Mouse (Mus musculus) v-Abl transformed pro-B cells (cell line): ENCODE results near the gene Ppm1h.

Experiments used
- in situ Hi-C, 2 experiments: fragments of 400-800 bp; cut with MboI; formaldehyde crosslinking; loops; one replicate each; pipeline ENCODE4 v1.15.1; 2025; ENCODE audit not compliant: unreplicated experiment in 2 of 2

Gene Ppm1h

DNA sequence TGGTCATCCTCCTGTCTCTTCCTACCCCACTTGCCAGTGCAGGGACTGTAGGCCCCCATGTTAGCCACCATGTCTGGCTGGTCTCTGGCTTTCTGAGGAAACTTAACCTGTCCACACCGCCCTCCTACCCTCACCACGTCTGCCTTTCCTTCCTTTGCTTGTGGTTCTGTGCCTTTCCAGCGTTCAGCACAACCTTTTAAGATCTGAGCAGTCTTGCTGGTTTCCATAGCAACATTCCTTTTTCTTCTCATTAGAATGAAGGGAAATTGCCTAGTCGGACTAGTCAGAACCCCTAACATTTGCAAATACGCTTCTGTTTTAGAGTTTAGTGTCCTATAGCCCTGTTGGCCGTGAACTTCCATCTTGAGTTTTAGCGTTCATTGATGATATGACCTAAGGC is 62.6 kb downstream of the Ppm1h start:
- in situ Hi-C loops, result no loop called here

DNA sequence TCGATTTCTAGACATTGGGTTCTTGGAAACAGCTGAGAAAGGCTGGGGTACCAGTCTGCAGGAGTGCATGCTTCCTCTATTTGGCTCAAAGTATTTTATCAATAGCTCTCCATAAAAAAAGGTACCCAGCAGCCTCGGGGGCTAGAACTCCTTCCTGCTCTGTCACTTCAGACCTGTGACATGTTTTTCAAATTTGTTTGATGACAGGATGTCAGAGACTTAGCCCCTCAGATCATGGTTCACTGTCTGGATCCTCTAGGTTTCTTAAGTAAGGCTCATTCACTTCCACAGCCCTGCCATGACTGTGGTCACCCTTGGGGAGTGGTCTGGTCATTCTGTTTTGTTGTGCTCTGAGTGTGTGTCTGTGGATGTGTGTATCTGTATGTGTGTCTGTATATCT is 63.6 kb downstream of the Ppm1h start:
- in situ Hi-C loops, result no loop called here

DNA sequence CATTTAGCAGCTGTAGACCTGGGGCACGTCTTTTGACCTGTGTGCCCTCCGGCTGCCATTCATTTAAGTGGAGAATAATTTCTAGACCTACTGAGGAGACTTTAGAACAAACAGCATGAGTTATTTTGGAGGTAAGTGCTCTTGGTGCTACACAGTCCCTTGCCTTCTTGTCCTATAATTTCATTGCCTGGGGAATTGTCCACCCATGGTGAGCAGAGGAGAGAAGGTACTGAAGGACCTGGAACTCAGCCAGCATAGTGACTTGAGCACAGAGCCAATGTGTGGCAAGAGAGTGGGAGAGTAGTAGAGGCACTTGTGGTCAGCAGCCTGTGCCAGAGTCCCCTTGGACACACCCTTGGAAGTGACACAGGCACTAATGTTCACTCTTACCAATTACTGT is 64.8 kb downstream of the Ppm1h start:
- in situ Hi-C loops, result no loop called here

DNA sequence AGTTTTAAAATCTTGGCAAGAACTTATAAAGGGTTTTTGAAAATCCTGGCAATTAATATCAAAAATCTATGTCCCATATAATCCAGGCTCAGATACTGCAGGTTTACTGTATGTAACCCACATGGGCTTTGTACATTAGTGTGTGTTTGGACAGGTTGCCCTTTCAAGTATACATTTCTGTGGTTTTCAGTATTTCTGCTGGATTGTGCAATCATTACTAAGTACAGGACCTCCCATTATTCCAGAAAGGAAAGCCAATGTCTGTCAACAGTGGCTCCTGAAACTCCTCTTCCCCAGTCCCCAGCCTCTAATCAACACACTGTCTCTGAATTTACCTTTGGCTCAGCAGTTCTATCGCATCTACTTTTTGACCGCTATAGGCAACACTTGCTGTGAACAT is 66.4 kb downstream of the Ppm1h start:
- in situ Hi-C loops, result no loop called here

DNA sequence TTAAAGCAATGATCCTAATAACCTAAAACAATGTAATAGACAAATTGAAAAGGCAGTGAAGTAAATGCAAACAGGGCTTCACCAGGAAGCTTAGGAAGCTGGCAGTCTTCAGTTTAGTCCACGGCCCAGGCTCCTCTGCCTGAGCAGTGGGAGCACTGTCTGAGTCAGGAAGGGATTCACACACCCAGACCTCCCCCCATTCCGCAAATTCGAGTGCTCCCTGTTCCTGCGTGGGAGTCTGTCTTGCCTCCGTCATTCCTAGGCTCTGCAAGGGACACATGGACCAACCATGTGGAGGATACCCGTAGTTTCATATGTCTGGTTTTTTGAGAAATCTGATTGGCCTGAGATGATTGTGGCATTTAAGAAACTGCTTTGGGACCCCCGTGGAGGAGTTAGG is 67.6 kb downstream of the Ppm1h start:
- in situ Hi-C loops, result no loop called here

DNA sequence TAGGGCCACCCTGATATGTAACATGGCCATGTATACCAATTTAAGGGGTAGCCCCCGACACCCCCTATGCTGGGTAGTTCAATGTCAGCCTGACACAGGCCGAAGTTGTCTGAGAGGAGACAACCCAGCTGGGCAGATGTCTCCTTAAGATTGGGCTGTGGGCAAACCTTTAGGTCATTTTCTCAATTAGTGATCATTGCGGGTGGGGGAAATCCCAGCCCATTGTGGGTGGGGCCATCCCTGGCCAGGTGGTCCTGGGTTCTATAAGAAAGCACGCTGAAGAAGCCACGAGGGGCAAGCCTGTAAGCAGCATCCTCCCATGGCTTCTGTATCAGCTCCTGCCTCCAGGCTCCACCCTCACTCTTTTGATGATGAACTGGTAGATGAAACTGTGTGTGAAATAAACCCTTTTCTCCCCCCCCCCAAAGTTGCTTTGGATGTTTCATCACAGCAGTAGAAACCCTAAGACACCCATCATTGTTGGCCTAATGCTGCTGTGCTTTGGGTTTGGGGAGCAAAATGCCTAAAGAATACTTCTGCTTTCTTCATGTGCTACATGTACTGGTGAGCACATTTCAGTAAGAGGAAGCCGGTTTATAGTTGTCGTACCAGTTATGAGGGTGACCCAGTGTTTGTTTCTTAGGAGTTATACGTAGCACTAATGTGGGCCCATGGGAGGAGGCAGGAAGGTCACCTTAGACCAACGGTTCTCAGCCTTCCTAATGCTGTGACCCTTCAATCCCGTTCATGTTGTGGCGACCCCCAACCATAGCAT is 68.8 kb downstream of the Ppm1h start:
- in situ Hi-C loops, result no loop called here

DNA sequence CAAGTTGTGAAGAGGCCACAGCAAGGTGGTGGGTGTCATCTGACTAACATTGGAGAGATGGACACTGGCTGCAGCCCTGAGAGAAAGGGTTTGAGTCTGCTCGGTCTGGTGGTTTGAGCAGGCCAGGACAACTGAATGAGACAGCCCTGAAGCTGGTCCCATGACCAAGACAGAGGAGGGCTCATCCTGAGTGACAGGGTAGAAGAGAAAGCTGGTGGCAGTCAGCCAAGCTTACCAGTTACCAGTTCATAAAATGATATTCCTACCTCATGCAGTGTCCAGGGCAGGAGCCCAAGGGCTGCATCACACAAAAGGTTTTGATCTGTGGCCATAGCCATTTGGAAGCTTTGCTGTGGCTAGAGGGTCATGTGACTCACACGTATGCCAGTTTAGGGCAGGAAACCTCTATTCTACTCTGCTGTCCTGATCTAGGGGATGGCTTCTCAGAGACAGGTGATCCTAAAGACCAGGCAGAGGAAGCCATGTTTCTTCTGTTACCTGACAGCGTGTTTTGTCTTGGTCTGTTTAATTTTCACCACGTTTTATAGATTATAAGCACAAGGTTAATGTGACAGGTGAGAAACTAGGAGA is 69.9 kb downstream of the Ppm1h start:
- in situ Hi-C loops, result no loop called here

DNA sequence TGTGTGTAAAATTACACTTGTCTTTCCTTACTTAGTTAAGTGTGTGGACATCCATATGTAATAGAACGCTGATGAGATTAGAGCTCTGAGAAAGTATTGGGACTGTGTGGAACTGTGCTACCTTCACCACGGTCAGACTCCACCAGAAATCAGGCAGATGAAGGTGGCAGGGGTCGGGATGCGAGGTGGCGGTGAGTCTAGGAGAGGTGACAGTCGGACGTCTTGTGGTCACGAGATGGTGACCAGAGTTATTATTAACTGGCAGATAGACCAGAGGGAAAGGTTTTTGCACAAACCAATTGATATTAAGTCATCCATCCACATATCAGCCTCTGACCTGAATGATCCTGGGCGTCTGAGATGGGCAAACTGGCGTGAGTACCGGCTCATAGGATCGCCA is 70.5 kb downstream of the Ppm1h start:
- in situ Hi-C loops, result no loop called here

DNA sequence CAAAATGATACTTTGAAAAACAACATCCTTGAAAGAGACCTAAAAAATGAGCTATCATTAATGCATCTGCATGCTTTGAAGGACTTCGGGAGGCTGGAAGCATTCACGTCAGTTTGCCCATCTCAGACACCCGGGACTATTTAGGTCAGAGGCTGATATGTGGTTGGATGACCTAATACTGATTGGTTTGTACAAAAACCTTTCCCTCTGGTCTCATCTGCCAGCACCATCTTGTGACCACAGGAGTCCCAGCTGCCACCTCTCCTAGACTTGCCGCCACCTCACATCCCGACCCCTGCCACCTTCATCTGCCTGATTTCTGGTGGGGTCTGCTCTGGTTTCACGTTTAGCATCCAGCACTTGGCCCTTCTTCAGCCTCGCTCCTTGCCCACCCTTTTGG is 71.3 kb downstream of the Ppm1h start:
- in situ Hi-C loops, result no loop called here

DNA sequence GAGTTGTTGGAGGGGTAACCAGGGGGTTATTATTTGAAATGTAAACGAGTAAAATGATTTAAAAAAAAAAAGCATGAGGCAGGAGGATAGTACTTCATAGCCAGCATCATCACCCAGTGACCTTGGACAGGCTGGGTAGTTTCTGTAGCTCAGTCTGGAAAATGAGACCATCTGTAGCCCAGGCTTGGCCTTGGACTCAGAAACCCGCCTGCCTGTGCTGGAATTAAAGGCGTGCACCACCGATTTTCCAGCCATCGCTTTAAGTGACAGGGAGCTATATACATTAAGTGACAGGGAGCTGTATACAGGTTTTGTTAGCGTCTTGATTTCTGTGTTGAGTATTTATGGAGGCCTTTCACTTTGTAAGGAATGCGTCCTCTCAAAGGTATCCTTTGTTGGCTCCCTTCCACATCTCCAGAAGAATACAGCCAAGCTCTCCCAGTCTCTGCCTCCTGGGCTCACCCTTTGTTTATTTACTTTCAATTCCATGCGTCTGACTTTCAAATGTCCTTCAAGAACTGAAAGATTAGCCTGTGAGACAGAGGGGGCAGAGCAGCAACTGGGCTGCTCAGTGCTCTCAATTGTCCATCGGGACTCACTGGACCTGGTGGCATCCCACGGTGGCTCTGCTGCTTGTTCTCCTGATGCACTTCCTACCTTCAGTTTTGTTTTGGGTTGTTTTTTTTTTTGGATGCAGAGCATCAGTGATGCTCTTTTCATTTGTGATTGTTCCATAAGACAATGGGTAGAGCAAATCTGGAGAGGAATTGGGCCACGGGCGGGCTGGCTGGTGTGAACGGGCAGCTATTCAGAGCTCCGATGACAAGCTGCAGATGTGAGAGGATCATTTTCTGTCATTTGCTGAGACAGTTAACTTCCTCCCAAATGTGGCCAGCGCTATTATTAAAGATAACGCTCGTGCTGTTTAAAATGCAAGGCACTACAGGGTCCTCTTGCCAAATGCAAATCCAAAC is 74.7 kb downstream of the Ppm1h start:
- in situ Hi-C loops, result no loop called here

DNA sequence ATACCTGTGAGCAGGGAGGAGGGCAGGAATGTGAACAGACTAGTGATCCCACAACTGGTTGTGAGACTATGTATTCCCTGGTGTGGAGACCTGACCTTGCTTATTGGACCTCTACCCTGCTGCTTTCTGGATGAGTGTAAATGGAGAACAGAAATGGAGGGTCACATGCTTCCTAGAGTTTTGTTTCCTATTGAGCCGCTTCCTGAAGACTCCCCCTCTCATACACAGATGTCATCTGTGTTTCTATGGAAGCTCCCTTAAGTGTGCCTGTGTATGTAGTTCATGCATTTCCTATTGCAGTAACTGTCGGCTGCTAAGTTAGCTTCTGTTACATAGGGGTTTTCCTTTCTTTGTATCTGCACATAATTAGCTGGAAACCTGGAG is 75.4 kb downstream of the Ppm1h start:
- in situ Hi-C loops, result no loop called here

- in situ Hi-C loops, result no loop called here
Measured at GRCm38 (mm10) chr10:122754967-122755366, 76.4 kb downstream of the Ppm1h start.

DNA sequence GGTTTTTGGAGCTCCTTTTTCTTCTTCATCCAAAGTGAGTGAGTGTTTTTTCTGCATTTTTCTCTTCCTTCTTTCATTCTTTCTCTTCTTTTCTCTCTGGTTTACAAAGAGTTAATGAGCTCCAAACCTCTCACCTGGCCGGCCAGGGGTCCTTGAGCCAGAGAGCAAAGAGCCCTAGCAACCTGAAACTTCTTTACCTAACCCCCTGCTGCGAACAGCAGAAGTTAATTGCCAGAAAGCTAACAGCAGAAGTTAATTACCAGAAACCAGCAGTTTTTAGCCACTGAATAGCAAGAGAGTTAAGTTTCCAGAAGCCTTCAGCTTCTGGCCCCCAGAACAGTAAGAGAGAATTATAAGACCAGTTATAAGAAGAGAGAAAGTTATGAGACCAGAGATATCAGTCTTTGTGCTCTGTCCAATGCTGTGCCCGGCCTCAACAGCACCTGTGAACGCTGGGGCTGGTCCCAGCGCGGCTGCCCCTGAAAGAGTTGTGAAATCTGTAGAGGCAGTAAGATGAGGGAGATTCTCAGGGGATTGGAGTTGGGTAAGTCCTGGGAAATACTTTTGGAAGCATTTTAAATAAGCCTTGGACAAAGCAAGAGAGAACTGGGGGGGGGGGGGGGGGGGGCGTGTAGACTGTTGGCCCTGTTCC is 78.4 kb downstream of the Ppm1h start:
- in situ Hi-C loops, result no loop called here

DNA sequence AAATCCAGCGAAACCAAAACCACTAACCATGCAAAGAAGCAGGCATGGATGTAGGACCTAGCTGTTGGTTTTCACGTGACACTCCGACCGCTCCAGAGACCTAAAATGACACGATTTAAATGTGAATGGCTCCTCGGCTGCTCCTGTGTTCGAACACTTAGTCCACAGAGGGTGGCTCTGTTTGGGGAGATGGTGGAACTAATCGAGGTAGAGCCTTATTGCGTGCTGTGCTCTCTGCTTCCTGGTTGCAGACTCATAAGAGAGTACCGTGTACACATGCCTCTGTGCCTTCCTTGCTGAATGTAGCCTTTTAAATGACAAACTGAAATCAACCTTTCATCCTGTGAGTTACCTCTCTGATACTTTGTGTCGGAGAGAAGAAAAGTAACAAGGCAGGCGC is 79.2 kb downstream of the Ppm1h start:
- in situ Hi-C loops, result no loop called here

DNA sequence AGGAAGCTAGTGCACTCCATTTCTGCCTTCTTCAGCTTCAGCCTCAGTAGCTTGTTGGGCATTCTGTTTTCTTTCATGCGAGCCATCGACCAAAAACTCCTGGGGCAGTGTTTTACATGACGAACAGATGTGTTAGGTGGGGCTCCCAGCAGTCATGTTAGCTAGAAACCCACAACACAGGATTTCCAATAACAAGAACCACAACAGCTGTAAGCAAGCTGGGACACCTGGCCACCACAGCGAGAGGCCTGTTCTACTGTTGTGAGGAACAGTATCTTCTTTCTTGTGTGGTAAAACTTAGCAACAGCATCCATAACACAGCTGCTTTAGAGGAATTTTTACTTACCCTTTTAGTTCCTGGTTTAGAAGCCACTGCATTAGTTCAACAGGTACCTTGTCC is 79.8 kb downstream of the Ppm1h start:
- in situ Hi-C loops, result no loop called here

DNA sequence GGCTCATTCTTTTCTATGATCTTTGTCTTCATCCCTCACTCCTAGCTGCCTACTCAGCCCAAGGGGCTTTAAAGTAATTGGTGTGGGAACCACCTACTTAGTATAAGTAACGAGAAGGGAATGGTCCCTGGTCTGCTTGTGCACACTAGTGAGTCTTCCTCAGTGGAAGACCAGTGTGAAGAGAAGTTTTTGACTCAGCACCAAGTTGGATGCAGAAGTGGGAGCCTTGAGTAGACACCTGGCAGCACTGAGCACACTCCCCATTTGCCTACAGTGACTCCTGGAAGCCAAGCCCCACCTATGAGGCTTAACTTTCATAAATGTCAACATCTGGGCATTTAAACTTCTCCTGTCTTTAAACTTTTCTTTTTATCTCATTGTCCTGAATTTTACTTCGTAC is 81.2 kb downstream of the Ppm1h start:
- in situ Hi-C loops, result no loop called here

DNA sequence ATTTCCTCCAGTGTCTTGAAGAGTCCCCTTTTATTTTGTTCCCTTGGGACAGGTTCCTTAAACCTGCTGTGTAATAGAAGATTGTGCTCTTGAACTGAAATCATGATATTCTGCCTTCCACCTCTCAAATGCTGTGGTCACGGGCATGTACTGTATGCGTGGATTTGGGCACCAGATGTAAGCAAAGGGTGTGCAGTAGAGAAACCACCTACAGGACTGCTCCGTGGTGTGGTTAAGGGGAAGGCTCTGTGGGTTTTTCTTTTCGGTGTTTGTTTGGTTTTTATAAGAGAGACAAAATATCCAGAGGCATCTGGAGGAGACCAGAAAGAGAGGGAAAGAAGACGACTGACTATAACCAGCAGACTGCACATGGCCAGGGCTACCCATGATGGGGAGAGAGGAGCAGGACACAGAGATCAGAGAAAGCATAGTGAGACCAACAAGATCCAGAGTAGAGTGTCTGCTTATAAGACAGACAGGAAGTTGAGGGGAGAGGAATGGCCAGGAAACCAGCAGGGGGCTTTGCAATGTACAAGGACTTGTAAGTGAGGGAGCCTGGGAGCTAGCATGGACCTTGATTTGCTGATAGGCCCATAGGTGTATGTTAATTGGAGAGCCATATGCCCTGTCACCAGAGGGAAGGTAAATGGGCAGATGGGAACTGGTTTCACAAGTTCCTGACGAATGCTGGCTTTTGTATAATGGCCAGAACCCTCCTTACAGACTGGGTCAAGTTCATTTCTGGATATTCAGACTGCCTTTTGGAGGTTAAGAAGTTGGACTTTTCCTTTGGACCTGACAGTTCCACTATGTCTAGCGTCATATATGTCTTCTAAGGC is 82.1 kb downstream of the Ppm1h start:
- in situ Hi-C loops, result no loop called here

DNA sequence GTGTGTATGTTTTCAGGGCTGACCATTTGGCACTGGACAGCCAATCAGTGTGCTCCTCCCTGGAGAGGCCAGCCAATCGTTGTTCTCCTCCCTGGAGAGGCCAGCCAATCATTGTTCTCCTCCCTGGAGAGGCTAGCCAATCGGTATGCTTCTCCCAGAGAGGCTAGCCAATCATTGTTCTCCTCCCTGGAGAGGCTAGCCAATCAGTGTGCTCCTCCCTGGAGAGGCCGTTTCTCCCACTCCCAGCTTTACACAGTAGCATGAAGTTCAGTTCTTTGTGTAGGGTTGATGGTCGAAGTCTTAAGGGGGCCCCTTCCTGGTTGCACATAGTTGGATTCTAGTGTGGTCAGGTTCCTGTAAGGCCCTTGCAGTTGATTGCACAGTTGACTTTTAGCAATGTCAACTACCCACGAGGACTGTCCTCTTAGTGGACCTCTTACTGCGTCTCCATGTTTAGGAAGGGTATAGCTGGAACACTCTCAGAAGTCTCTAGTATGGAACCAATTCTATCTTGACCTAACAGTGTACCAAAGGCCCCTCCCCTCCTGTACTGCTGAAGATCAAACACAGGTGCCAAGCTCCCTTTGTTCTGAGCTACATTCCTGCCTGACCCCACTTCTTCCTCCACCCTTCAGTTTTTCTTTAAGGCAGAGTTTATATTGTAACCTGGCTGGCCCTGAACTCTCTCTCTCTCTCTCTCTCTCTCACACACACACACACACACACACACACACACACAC is 84.4 kb downstream of the Ppm1h start:
- in situ Hi-C loops, result no loop called here

DNA sequence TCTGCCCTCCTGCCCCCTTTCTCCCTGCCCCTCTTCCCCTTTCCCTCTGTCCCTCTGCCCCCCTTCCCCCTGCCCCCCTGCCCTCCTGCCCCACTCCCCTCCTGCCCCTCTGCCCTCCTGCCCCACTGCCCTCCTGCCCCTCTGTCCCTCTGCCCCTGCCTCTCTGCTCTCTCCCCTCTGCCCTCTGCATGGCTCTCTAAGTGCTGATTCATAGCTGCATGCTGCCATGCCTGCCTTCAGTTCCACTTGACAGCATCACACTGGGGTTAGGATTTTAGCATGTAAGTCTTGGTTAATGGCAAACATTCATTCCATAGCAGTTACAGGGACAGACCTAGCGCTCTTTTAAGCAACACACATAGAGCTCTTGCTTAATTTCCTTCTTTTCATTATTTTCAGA is 85.0 kb downstream of the Ppm1h start:
- in situ Hi-C loops, result no loop called here
